Mouse (Mus musculus) yolk sac, embryonic 10.5 days (tissue): ENCODE measurements at regions not wholly inside any gene's neighbourhood (a gene's known extent, or its start where the extent isn't known, plus 50 kb on each side); places are given as distances from the start of the nearest gene placed in this dataset.

Source experiments
- DNase-seq: peaks from one replicate; pipeline ENCODE4 v3.0.0-alpha.2; 2017; ENCODE audit warnings: low spot score

GRCm38 (mm10) chr3:70384235-70384634 is 376.8 kb downstream of the Otol1 start:
- no peak for DNase-seq

- no peak for DNase-seq
Observed at GRCm38 (mm10) chr3:70385961-70386360, 378.5 kb downstream of the Otol1 start.

GRCm38 (mm10) chr3:70401187-70401586 is 393.8 kb downstream of the Otol1 start:
- no peak for DNase-seq

GRCm38 (mm10) chr3:70406571-70406970 is 399.2 kb downstream of the Otol1 start:
- DNase-seq, result no peak

- no peak for DNase-seq
Observed at GRCm38 (mm10) chr3:70418273-70418672, 410.9 kb downstream of the Otol1 start.

GRCm38 (mm10) chr3:70422016-70422415 is 414.6 kb downstream of the Otol1 start:
- no peak for DNase-seq

GRCm38 (mm10) chr3:70422669-70423068 is 415.3 kb downstream of the Otol1 start:
- DNase-seq, result no peak

- no peak for DNase-seq
Observed at GRCm38 (mm10) chr3:70436671-70437070, 429.3 kb downstream of the Otol1 start.

- DNase-seq, result no peak
Observed at GRCm38 (mm10) chr3:70457181-70457847, 449.9 kb downstream of the Otol1 start.

- no peak for DNase-seq
Observed at GRCm38 (mm10) chr3:70460811-70461210, 453.4 kb downstream of the Otol1 start.

GRCm38 (mm10) chr3:70463221-70463620 is 455.8 kb downstream of the Otol1 start:
- no peak for DNase-seq

- DNase-seq, result peak; percentile 5
Observed at GRCm38 (mm10) chr3:70482521-70482920, 475.1 kb downstream of the Otol1 start.

- DNase-seq, result no peak
Observed at GRCm38 (mm10) chr3:70483066-70483743, 475.8 kb downstream of the Otol1 start.

- no peak for DNase-seq
Observed at GRCm38 (mm10) chr3:70496431-70496830, 489.0 kb downstream of the Otol1 start.

GRCm38 (mm10) chr3:70500245-70500858 is 492.9 kb downstream of the Otol1 start:
- no peak for DNase-seq

GRCm38 (mm10) chr3:70500991-70501961 is 493.9 kb downstream of the Otol1 start:
- no peak for DNase-seq

- DNase-seq, result no peak
Observed at GRCm38 (mm10) chr3:70533593-70534321, 526.3 kb downstream of the Otol1 start.

GRCm38 (mm10) chr3:70535084-70535483 is 527.7 kb downstream of the Otol1 start:
- no peak for DNase-seq

GRCm38 (mm10) chr3:70543911-70544310 is 536.5 kb downstream of the Otol1 start:
- DNase-seq, result no peak

GRCm38 (mm10) chr3:70557821-70558220 is 550.4 kb downstream of the Otol1 start:
- DNase-seq, result no peak

GRCm38 (mm10) chr3:70566140-70566857 is 558.9 kb downstream of the Otol1 start:
- DNase-seq, result no peak
